Mouse (Mus musculus) stomach, embryonic 15.5 days (tissue): ENCODE measurements around the gene Gpn1. TPM values are rescaled to one million over a fixed set of nuclear protein-coding genes. Genes with fewer than 3 reads are reported as not detected.

ENCODE experiments used
- ATAC-seq: fragments of 200-750 bp; cut with Nextera tagmentation; 2 replicates; pipeline ENCODE4 v1.8.0; 2017; ENCODE audit warnings: low read depth, moderate number of reproducible peaks, moderate TSS enrichment; ENCODE audit not compliant: insufficient read depth, low FRiP score
- H3K27ac ChIP-seq: fragments of 300-500 bp; sonication (generic); 2 replicates; pipeline ENCODE4 v1.5.1; 2015; ENCODE audit warnings: mild to moderate bottlenecking, inconsistent platforms
- H3K27me3 ChIP-seq: fragments of 300-500 bp; sonication (generic); replicated peaks from 2 replicates; pipeline ENCODE4 v1.6.1; 2015; ENCODE audit warnings: inconsistent platforms
- H3K36me3 ChIP-seq: fragments of 300-500 bp; sonication (generic); 2 replicates; pipeline ENCODE4 v1.6.1; 2015; ENCODE audit warnings: inconsistent platforms
- H3K4me1 ChIP-seq: fragments of 300-500 bp; sonication (generic); 2 replicates; pipeline ENCODE4 v1.6.1; 2015; ENCODE audit warnings: inconsistent platforms
- H3K4me2 ChIP-seq: fragments of 300-500 bp; sonication (generic); 2 replicates; pipeline ENCODE4 v1.6.1; 2015; ENCODE audit warnings: mild to moderate bottlenecking, inconsistent platforms
- H3K4me3 ChIP-seq: fragments of 300-500 bp; sonication (generic); replicated peaks from 2 replicates; pipeline ENCODE4 v1.5.1; 2015; ENCODE audit warnings: inconsistent platforms
- H3K9ac ChIP-seq: fragments of 300-500 bp; sonication (generic); 2 replicates; pipeline ENCODE4 v1.6.1; 2015; ENCODE audit warnings: inconsistent platforms
- H3K9me3 ChIP-seq: fragments of 300-500 bp; sonication (generic); 2 replicates; pipeline ENCODE4 v1.6.1; 2016; ENCODE audit warnings: inconsistent platforms
- WGBS: fragments of 180-500 bp; shearing (Covaris S2); methylation state at CpG from one replicate; pipeline ENCODE4 v1.1.7; 2015; 5-methylcytosine and 5-hydroxymethylcytosine counted together
- polyA plus RNA-seq: library from polyadenylated mRNA; unstranded; fragments of >200 nt; fragmentation: Nextera tagmentation; extraction: Ambion mirVana; gene quantifications from 2 replicates; pipeline ENCODE4 v1.2.1, GENCODE M21; 2015

Gene Gpn1
- polyA plus RNA-seq, 1 experiment from 2014 or later, result 48.2 TPM

DNA sequence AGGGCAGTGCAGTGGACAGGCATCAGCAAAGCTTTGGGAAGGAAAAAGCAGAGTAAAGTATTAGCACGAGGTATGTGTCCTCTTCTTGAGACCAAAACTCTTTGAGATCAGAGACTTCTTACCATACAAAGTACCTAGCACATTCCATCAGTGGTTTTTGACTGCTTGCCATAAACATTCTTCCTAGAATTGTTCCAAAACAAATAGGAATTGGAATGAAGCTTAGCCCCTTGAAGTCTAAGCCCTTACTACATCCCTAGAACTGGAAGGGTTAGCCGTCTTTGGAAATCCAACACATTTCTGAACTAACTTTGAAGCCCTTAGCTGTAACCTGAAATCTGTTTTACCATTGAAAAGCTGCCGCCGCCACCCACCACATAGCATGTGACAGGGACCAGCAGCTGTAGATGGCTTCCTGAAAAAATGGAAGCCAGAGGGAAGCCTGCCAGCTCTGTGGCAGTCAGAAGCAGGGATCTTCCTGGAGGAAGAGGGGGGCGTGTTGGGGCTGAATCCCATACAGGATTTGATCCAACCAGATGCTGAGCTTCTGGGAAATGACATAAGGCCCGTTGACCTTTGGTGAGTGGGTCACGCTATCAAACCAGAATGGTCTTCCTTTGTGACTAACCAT, 67.6 kb downstream of the Gpn1 start:
- no peak overlapping the region for H3K9ac ChIP-seq
- no peaks in the 10 kb centered on the region for H3K27me3 ChIP-seq
- H3K36me3 ChIP-seq, result no peaks in the 10 kb centered on the region
- peak overlapping the region; percentile 13; the same call in 1 of the 2 replicates for H3K27ac ChIP-seq
- no peaks in the 10 kb centered on the region for H3K9me3 ChIP-seq
- no peak overlapping the region for H3K4me3 ChIP-seq
- WGBS, result 76% methylated on average over 7 of the region's 7 CpGs
- ATAC-seq, result no peak
- H3K4me2 ChIP-seq, result no peak overlapping the region
- peaks cover 4% of the 10 kb centered on the region; the same call in 1 of the 2 replicates for H3K4me1 ChIP-seq

Other genes starting within 250 kb of the Gpn1 start
- 65.4 and 66.6 TPM in 2 replicates for gene Krtcap3, start 243.1 kb upstream of the Gpn1 start, polyA plus RNA-seq
- 27.2 and 31.1 TPM in 2 replicates for gene Ift172, start 203.6 kb upstream of the Gpn1 start, polyA plus RNA-seq
- 38.3 and 38.6 TPM in 2 replicates for gene Fndc4, start 198.7 kb upstream of the Gpn1 start, polyA plus RNA-seq
- gene Gckr, start 197.3 kb upstream of the Gpn1 start, polyA plus RNA-seq, result 0.86 and 1.4 TPM in 2 replicates
- 44.5 and 45.0 TPM in 2 replicates for gene Zfp512, start 42.3 kb upstream of the Gpn1 start, polyA plus RNA-seq
- 0.10 TPM in 1 of 2 replicates, not detected in the other for gene 4930548H24Rik, start 9.0 kb upstream of the Gpn1 start, polyA plus RNA-seq
- gene Slc4a1ap, start 32.3 kb downstream of the Gpn1 start, polyA plus RNA-seq, result 26.2 and 29.6 TPM in 2 replicates
- 19.7 and 20.1 TPM in 2 replicates for gene Supt7l, start 33.1 kb downstream of the Gpn1 start, polyA plus RNA-seq
- 309 and 347 TPM in 2 replicates for gene Mrpl33, start 102.2 kb downstream of the Gpn1 start, polyA plus RNA-seq
- 8.0 TPM in 2 replicates for gene Rbks, start 202.9 kb downstream of the Gpn1 start, polyA plus RNA-seq
- gene Babam2, start 202.9 kb downstream of the Gpn1 start, polyA plus RNA-seq, result 58.2 and 66.8 TPM in 2 replicates